Mouse (Mus musculus) forebrain, embryonic 16.5 days (tissue): ENCODE measurements around the gene Cdc42bpg. TPM values are rescaled to one million over a fixed set of nuclear protein-coding genes. Genes with fewer than 3 reads are reported as not detected.

ENCODE experiments used
- ATAC-seq: fragments of 200-750 bp; cut with Nextera tagmentation; 2 replicates; pipeline ENCODE4 v1.8.0; 2017; ENCODE audit warnings: mild to moderate bottlenecking, moderate library complexity
- H3K27ac ChIP-seq: fragments of 300-500 bp; sonication (generic); 2 replicates; pipeline ENCODE4 v1.5.1; 2014; ENCODE audit warnings: low read length, control low read depth
- H3K27me3 ChIP-seq: fragments of 300-500 bp; sonication (generic); replicated peaks from 2 replicates; pipeline ENCODE4 v1.6.1; 2014; ENCODE audit warnings: low read length; ENCODE audit not compliant: control insufficient read depth, insufficient read depth
- H3K36me3 ChIP-seq: fragments of 300-500 bp; sonication (generic); 2 replicates; pipeline ENCODE4 v1.6.1; 2014; ENCODE audit not compliant: control insufficient read depth, insufficient read depth
- H3K4me1 ChIP-seq: fragments of 300-500 bp; sonication (generic); replicated peaks from 2 replicates; pipeline ENCODE4 v1.6.1; 2014; ENCODE audit warnings: low read length; ENCODE audit not compliant: control insufficient read depth, insufficient read depth
- H3K4me2 ChIP-seq: fragments of 300-500 bp; sonication (generic); 2 replicates; pipeline ENCODE4 v1.6.1; 2014; ENCODE audit warnings: mild to moderate bottlenecking, low read length, control low read depth
- H3K4me3 ChIP-seq: fragments of 300-500 bp; sonication (generic); replicated peaks from 2 replicates; pipeline ENCODE4 v1.5.1; 2014; ENCODE audit warnings: mild to moderate bottlenecking, low read length, control low read depth
- H3K9ac ChIP-seq: fragments of 300-500 bp; sonication (generic); replicated peaks from 2 replicates; pipeline ENCODE4 v1.6.1; 2014; ENCODE audit warnings: low read depth, low read length, control low read depth
- H3K9me3 ChIP-seq: fragments of 300-500 bp; sonication (generic); 2 replicates; pipeline ENCODE4 v1.6.1; 2016; ENCODE audit warnings: low read length; ENCODE audit not compliant: control insufficient read depth
- WGBS: fragments of 180-500 bp; shearing (Covaris S2); extraction: QIAGEN DNeasy Blood & Tissue Kit; methylation state at CpG from one replicate; pipeline ENCODE4 v1.1.7; 2014; 5-methylcytosine and 5-hydroxymethylcytosine counted together
- polyA plus RNA-seq: library from polyadenylated mRNA; unstranded; fragments of >200 nt; fragmentation: Nextera tagmentation; extraction: Ambion mirVana; gene quantifications from 2 replicates; pipeline ENCODE4 v1.2.1, GENCODE M21; 2015

Gene Cdc42bpg
- polyA plus RNA-seq, 1 experiment from 2014 or later = 0.52 TPM

GRCm38 (mm10) chr19:6340524-6341452 is 34.5 kb downstream of the Cdc42bpg start, which contains the start of gene Map4k2:
Gene Map4k2 (plus strand): TSS chr19:6341135.
- WGBS = 8% methylated on average over 69 of the region's 72 CpGs
- peaks cover 24% of the 10 kb centered on the region for H3K4me1 ChIP-seq

GRCm38 (mm10) chr19:6341453-6342077 is 35.3 kb downstream of the Cdc42bpg start:
- H3K9me3 ChIP-seq = no peaks in the 10 kb centered on the region
- 0 out of 2 replicates have a peak, but pooled peaks have one; percentile 5 for ATAC-seq
- H3K27me3 ChIP-seq = no peaks in the 10 kb centered on the region
- H3K9ac ChIP-seq = peak overlapping the region; percentile 65
- peaks cover 30% of the 10 kb centered on the region for H3K36me3 ChIP-seq
- peaks cover 16% of the 10 kb centered on the region for H3K4me1 ChIP-seq
- no peak overlapping the region for H3K27ac ChIP-seq
- H3K4me2 ChIP-seq = peak overlapping the region; percentile 78
- H3K4me3 ChIP-seq = peak overlapping the region; percentile 50
- WGBS = 11% methylated on average over 22 of the region's 23 CpGs

More at GRCm38 (mm10) chr19:6340524-6341452, 34.5 kb downstream of the Cdc42bpg start, which contains the start of gene Map4k2:
- peak within 1 kb of the TSS; percentile 50 for H3K4me3 ChIP-seq
- peak within 1 kb of the TSS; percentile 78 for H3K4me2 ChIP-seq
- H3K9ac ChIP-seq = peak within 1 kb of the TSS; percentile 65
- H3K9me3 ChIP-seq = no peaks in the 10 kb centered on the region
- H3K36me3 ChIP-seq = peaks cover 24% of the 10 kb centered on the region
- no peak within 1 kb of the TSS for H3K27ac ChIP-seq
- H3K27me3 ChIP-seq = no peaks in the 10 kb centered on the region
- ATAC-seq = peak; percentile 67

GRCm38 (mm10) chr19:6342276-6342933 is 36.1 kb downstream of the Cdc42bpg start:
- Histone ChIP-seq H3K9ac (no peak overlapping the region), H3K4me3 (no peak overlapping the region), H3K27ac (no peak overlapping the region), H3K9me3 (no peaks in the 10 kb centered on the region), H3K4me2 (no peak overlapping the region), H3K27me3 (no peaks in the 10 kb centered on the region), H3K4me1 (peaks cover 8% of the 10 kb centered on the region), H3K36me3 (peaks cover 34% of the 10 kb centered on the region)
- 81% methylated on average over 5 of the region's 5 CpGs for WGBS
- no peak for ATAC-seq

DNA sequence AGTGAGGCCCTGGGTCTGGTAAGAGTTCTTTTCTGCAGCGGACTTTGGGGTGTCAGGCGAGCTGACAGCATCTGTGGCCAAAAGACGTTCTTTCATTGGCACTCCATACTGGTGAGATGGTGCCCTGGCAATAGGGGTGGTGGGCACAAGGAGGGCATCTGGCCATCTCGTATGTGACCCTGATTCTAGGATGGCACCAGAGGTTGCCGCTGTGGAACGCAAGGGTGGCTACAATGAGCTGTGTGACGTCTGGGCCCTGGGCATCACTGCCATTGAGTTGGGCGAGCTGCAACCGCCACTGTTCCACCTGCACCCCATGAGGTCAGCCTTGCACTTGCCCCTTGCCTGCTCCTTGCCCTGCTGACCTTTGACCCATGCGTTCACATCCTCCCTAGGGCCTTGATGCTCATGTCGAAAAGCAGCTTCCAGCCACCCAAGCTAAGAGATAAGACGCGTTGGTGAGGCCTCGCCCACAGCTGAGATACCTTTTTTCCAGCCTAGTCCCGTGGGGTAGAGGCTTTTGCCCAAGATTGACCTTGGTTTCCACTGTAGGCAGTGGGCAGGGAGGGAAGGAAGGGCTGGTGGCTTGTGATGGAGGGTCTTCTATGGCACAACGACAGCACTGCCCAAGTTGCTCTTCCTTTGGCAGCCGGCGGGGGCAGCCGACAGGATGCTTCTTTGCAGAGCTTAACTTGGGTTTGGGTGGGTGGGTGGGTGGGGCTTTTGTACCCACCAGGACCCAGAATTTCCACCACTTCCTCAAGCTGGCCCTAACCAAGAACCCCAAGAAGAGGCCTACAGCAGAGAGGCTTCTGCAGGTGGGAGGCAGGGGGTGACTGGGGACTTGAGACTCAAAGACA is 37.0 kb downstream of the Cdc42bpg start:
- Histone ChIP-seq H3K36me3 (peaks cover 28% of the 10 kb centered on the region), H3K4me1 (peaks cover 7% of the 10 kb centered on the region), H3K4me3 (no peak overlapping the region), H3K9me3 (no peaks in the 10 kb centered on the region), H3K27ac (no peak overlapping the region), H3K9ac (no peak overlapping the region), H3K27me3 (no peaks in the 10 kb centered on the region), H3K4me2 (no peak overlapping the region)
- no peak for ATAC-seq
- 91% methylated on average over 19 of the region's 19 CpGs for WGBS

GRCm38 (mm10) chr19:6343996-6344395 is 37.7 kb downstream of the Cdc42bpg start:
- Histone ChIP-seq H3K4me3 (no peak overlapping the region), H3K9ac (no peak overlapping the region), H3K9me3 (no peaks in the 10 kb centered on the region), H3K4me2 (no peak overlapping the region), H3K27me3 (no peaks in the 10 kb centered on the region), H3K36me3 (peaks cover 24% of the 10 kb centered on the region), H3K4me1 (peaks cover 7% of the 10 kb centered on the region), H3K27ac (no peak overlapping the region)
- no peak for ATAC-seq
- WGBS = 94% methylated on average over 5 of the region's 5 CpGs

DNA sequence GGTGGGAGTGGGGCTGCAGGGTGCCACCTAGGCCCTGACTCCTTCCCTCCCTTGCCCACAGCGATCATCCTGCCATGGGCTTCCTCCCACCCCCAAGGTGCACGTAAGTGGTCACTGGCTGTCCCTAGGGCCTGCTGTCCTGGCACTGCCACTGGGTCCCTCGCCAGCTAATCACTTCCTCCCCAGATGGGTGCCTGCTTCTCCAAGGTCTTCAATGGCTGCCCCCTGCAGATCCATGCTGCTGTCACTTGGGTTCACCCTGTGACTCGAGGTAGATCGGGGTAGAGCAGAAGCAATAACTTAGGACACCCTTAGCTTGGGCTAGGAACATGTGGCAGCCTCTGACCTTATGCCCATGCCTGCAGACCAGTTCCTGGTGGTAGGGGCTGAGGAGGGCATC is 39.8 kb downstream of the Cdc42bpg start:
- H3K4me3 ChIP-seq = no peak overlapping the region
- 93% methylated on average over 5 of the region's 5 CpGs for WGBS
- H3K9ac ChIP-seq = no peak overlapping the region
- ATAC-seq = no peak
- peaks cover 5% of the 10 kb centered on the region for H3K4me1 ChIP-seq
- no peaks in the 10 kb centered on the region for H3K9me3 ChIP-seq
- H3K27ac ChIP-seq = no peak overlapping the region
- peaks cover 20% of the 10 kb centered on the region for H3K36me3 ChIP-seq
- no peak overlapping the region for H3K4me2 ChIP-seq
- no peaks in the 10 kb centered on the region for H3K27me3 ChIP-seq

DNA sequence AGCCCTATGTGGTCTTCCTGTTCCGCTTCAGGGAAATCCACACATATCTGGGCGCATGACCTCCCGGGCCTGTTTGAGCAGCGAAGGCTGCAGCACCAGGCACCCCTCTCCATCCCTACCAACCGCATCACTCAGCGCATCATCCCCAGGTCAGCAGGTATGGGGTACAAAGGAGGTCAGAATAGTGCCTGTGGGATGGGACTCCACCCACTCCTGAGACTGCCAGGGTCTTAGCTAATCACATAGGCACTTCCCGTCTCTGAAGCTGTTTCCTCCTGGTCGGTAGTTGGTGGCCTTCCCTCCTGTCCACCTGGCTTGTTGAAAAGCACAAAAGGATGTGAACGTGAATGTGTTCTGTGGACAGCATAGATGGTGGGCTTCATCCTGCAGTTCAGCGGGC is 40.4 kb downstream of the Cdc42bpg start:
- Histone ChIP-seq H3K36me3 (peaks cover 20% of the 10 kb centered on the region), H3K9ac (no peak overlapping the region), H3K4me2 (no peak overlapping the region), H3K4me1 (no peaks in the 10 kb centered on the region), H3K27ac (no peak overlapping the region), H3K9me3 (no peaks in the 10 kb centered on the region), H3K4me3 (no peak overlapping the region), H3K27me3 (no peaks in the 10 kb centered on the region)
- WGBS = 92% methylated on average over 10 of the region's 10 CpGs
- ATAC-seq = no peak

DNA sequence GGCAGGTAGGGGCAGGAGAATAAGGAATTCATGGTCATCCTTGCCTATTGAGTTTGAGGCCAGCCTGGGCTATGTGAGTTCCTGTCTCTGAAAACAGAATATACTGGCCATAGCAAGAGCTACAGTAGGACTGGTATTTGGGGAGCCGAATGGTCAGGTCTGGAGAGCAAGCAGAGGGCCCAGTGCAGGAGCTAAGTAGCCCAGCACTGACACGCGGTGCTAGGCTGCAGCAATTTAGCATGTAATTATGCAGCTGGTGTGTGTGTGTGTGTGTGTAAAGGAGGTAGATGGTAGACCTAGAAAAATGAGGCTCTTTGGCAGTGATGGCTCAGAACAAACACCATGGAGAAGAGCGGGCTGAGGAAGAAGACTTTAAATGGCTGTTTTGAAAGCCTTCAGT is 41.4 kb downstream of the Cdc42bpg start:
- peaks cover 20% of the 10 kb centered on the region for H3K36me3 ChIP-seq
- 98% methylated on average over 4 of the region's 4 CpGs for WGBS

More for the DNA sequence above, 41.4 kb downstream of the Cdc42bpg start:
- H3K27me3 ChIP-seq = no peaks in the 10 kb centered on the region
- H3K9me3 ChIP-seq = no peaks in the 10 kb centered on the region
- H3K4me2 ChIP-seq = no peak overlapping the region
- no peak for ATAC-seq
- no peak overlapping the region for H3K9ac ChIP-seq
- no peaks in the 10 kb centered on the region for H3K4me1 ChIP-seq
- no peak overlapping the region for H3K27ac ChIP-seq
- H3K4me3 ChIP-seq = no peak overlapping the region
